Mouse (Mus musculus) megakaryocyte, adult 5-6 weeks (primary cell): ENCODE results near the gene Rnf150. TPM values are rescaled to one million over a fixed set of nuclear protein-coding genes. Genes with fewer than 3 reads are reported as not detected.
A peak's percentile ranks its signal among the peaks of the same experiment; 100 is the strongest.

Experiments
- ATAC-seq: 2 replicates; pipeline ENCODE4 v1.8.0; 2016; ENCODE audit warnings: mild to moderate bottlenecking, inconsistent platforms; ENCODE audit not compliant: poor library complexity, severe bottlenecking
- total RNA-seq, 2 experiments: library from RNA; stranded (forward) in 1 of 2; stranded (reverse) in 1 of 2; fragments of 153-499, 151-499 nt in 1 of 2; fragments of 221-1000, 200-1000 nt in 1 of 2; gene quantifications; 2 replicates each; pipeline versions ENCODE4 v1.2.3 to v1.2.4; 2015 to 2017

Gene Rnf150
- total RNA-seq, 2 experiments from 2014 or later = 1.8 to 4.0 TPM

- ATAC-seq = no peak
Observed at GRCm38 (mm10) chr8:83110177-83110576, 247.0 kb downstream of the Rnf150 start.

- no peak for ATAC-seq
Observed at GRCm38 (mm10) chr8:83135086-83135485, 271.9 kb downstream of the Rnf150 start.

GRCm38 (mm10) chr8:83140068-83140467, 276.9 kb downstream of the Rnf150 start:
- ATAC-seq = no peak

GRCm38 (mm10) chr8:83140701-83141111, 277.6 kb downstream of the Rnf150 start:
- ATAC-seq = peak; percentile 82

Other genes with a start within 250 kb of the Rnf150 start
- gene Zfp330, start 89.2 kb upstream of the Rnf150 start, total RNA-seq (2015) = 41.3 and 49.9 TPM in 2 replicates
- 67.9 and 73.4 TPM in 2 replicates for gene Zfp330, start 89.2 kb upstream of the Rnf150 start, total RNA-seq (2017)